Mouse (Mus musculus) hindbrain, embryonic 14.5 days (tissue): ENCODE data around the gene Slc7a15. TPM values are rescaled to one million over a fixed set of nuclear protein-coding genes. Genes with fewer than 3 reads are reported as not detected.
"Not testable (repeated sequence)": the region's sequence is repeated elsewhere in the genome, so short reads cannot be mapped to it uniquely, and the experiment has no call there.

Experiments used
- ATAC-seq: fragments of 200-750 bp; cut with Nextera tagmentation; 2 replicates; pipeline ENCODE4 v1.8.0; 2017; ENCODE audit warnings: moderate number of reproducible peaks, mild to moderate bottlenecking, moderate TSS enrichment, moderate library complexity; ENCODE audit not compliant: low FRiP score
- DNase-seq: peaks from one replicate; pipeline ENCODE4 v3.0.0-alpha.2; 2015; ENCODE audit warnings: low spot score
- H3K27ac ChIP-seq: fragments of 300-500 bp; sonication (generic); 2 replicates; pipeline ENCODE4 v1.5.1; 2014; ENCODE audit warnings: mild to moderate bottlenecking, moderate library complexity
- H3K27me3 ChIP-seq: fragments of 300-500 bp; sonication (generic); 2 replicates; pipeline ENCODE4 v1.6.1; 2014; ENCODE audit warnings: mild to moderate bottlenecking, low read length, mixed read lengths; ENCODE audit not compliant: control insufficient read depth, insufficient read depth
- H3K36me3 ChIP-seq: fragments of 300-500 bp; sonication (generic); replicated peaks from 2 replicates; pipeline ENCODE4 v1.6.1; 2014; ENCODE audit not compliant: control insufficient read depth, insufficient read depth
- H3K4me1 ChIP-seq: fragments of 300-500 bp; sonication (generic); replicated peaks from 2 replicates; pipeline ENCODE4 v1.6.1; 2014; ENCODE audit warnings: antibody characterized with exemption, low read length, mixed read lengths; ENCODE audit not compliant: control insufficient read depth, insufficient read depth
- H3K4me2 ChIP-seq: fragments of 300-500 bp; sonication (generic); replicated peaks from 2 replicates; pipeline ENCODE4 v1.6.1; 2014; ENCODE audit warnings: mild to moderate bottlenecking, moderate library complexity
- H3K4me3 ChIP-seq: fragments of 300-500 bp; sonication (generic); replicated peaks from 2 replicates; pipeline ENCODE4 v1.5.1; 2014; ENCODE audit warnings: mild to moderate bottlenecking, low read length
- H3K9ac ChIP-seq: fragments of 300-500 bp; sonication (generic); 2 replicates; pipeline ENCODE4 v1.6.1; 2014
- H3K9me3 ChIP-seq: fragments of 300-500 bp; sonication (generic); 2 replicates; pipeline ENCODE4 v1.6.1; 2016; ENCODE audit warnings: low read length; ENCODE audit not compliant: control insufficient read depth
- WGBS: fragments of 180-500 bp; shearing (Covaris S2); extraction: QIAGEN DNeasy Blood & Tissue Kit; methylation state at CpG from one replicate; pipeline ENCODE4 v1.1.7; 2014; 5-methylcytosine and 5-hydroxymethylcytosine counted together
- polyA plus RNA-seq: library from polyadenylated mRNA; unstranded; fragments of >200 nt; fragmentation: Nextera tagmentation; extraction: Ambion mirVana; gene quantifications from 2 replicates; pipeline ENCODE4 v1.2.1, GENCODE M21; 2014

Gene Slc7a15
- polyA plus RNA-seq, 1 experiment from 2014 or later = not detected

- Histone ChIP-seq H3K27me3 (no peaks in the 10 kb centered on the region), H3K9ac (no peak overlapping the region), H3K4me2 (no peak overlapping the region), H3K4me1 (no peaks in the 10 kb centered on the region), H3K36me3 (no peaks in the 10 kb centered on the region), H3K27ac (no peak overlapping the region), H3K4me3 (no peak overlapping the region), H3K9me3 (no peaks in the 10 kb centered on the region)
- no peak for ATAC-seq
- peak; percentile 50 for DNase-seq
- WGBS = 85% methylated on average over 2 of the region's 2 CpGs
Measured at GRCm38 (mm10) chr12:8632737-8633365, 34.0 kb upstream of the Slc7a15 start.

- Histone ChIP-seq H3K36me3 (no peaks in the 10 kb centered on the region), H3K27me3 (no peaks in the 10 kb centered on the region), H3K4me1 (no peaks in the 10 kb centered on the region), H3K9ac (no peak overlapping the region), H3K9me3 (no peaks in the 10 kb centered on the region), H3K4me2 (no peak overlapping the region), H3K27ac (no peak overlapping the region), H3K4me3 (no peak overlapping the region)
- 93% methylated on average over 1 of the region's 1 CpGs for WGBS
- no peak for ATAC-seq
- no peak for DNase-seq
Measured at GRCm38 (mm10) chr12:8631691-8632090, 32.8 kb upstream of the Slc7a15 start.

GRCm38 (mm10) chr12:8629537-8629936, 30.7 kb upstream of the Slc7a15 start:
- DNase-seq = no peak
- Histone ChIP-seq H3K27ac (no peak overlapping the region), H3K4me1 (no peaks in the 10 kb centered on the region)

GRCm38 (mm10) chr12:8620678-8621018, 21.8 kb upstream of the Slc7a15 start:
- Histone ChIP-seq H3K4me1 (no peaks in the 10 kb centered on the region), H3K4me2 (no peak overlapping the region), H3K9me3 (no peaks in the 10 kb centered on the region), H3K27ac (no peak overlapping the region), H3K9ac (no peak overlapping the region), H3K36me3 (no peaks in the 10 kb centered on the region), H3K4me3 (no peak overlapping the region), H3K27me3 (no peaks in the 10 kb centered on the region)
- ATAC-seq (no peak), DNase-seq (no peak)
- 67% methylated on average over 5 of the region's 5 CpGs for WGBS

More at GRCm38 (mm10) chr12:8629537-8629936, 30.7 kb upstream of the Slc7a15 start:
- WGBS = 100% methylated on average over 6 of the region's 6 CpGs
- no peak overlapping the region for H3K4me3 ChIP-seq
- no peak overlapping the region for H3K4me2 ChIP-seq
- no peak for ATAC-seq
- no peaks in the 10 kb centered on the region for H3K27me3 ChIP-seq
- no peaks in the 10 kb centered on the region for H3K9me3 ChIP-seq
- no peaks in the 10 kb centered on the region for H3K36me3 ChIP-seq
- H3K9ac ChIP-seq = no peak overlapping the region

- H3K4me1 ChIP-seq = no peaks in the 10 kb centered on the region
- no peaks in the 10 kb centered on the region for H3K27me3 ChIP-seq
- H3K4me3 ChIP-seq = no peak overlapping the region
- peak; percentile 53; the same call in 1 of the 2 replicates for ATAC-seq
- H3K27ac ChIP-seq = no peak overlapping the region
- no peak overlapping the region for H3K9ac ChIP-seq
- H3K36me3 ChIP-seq = no peaks in the 10 kb centered on the region
- DNase-seq = no peak
- H3K4me2 ChIP-seq = no peak overlapping the region
- WGBS = 71% methylated on average over 9 of the region's 9 CpGs
- H3K9me3 ChIP-seq = no peaks in the 10 kb centered on the region
Measured at GRCm38 (mm10) chr12:8619827-8620677, 21.2 kb upstream of the Slc7a15 start.

GRCm38 (mm10) chr12:8618271-8618670, 19.4 kb upstream of the Slc7a15 start:
- ATAC-seq (no peak), DNase-seq (no peak)
- Histone ChIP-seq H3K27ac (no peak overlapping the region), H3K36me3 (no peaks in the 10 kb centered on the region), H3K9ac (no peak overlapping the region), H3K4me2 (no peak overlapping the region), H3K4me1 (no peaks in the 10 kb centered on the region), H3K9me3 (no peaks in the 10 kb centered on the region), H3K4me3 (no peak overlapping the region), H3K27me3 (no peaks in the 10 kb centered on the region)
- WGBS = 91% methylated on average over 3 of the region's 3 CpGs

GRCm38 (mm10) chr12:8609070-8609469, 10.2 kb upstream of the Slc7a15 start:
- Histone ChIP-seq H3K9ac (no peak overlapping the region), H3K27me3 (no peaks in the 10 kb centered on the region), H3K4me1 (no peaks in the 10 kb centered on the region), H3K36me3 (no peaks in the 10 kb centered on the region), H3K9me3 (no peaks in the 10 kb centered on the region), H3K4me3 (no peak overlapping the region), H3K27ac (no peak overlapping the region), H3K4me2 (no peak overlapping the region)
- WGBS = 99% methylated on average over 3 of the region's 3 CpGs
- no peak for ATAC-seq
- DNase-seq = no peak

- DNase-seq (no peak), ATAC-seq (no peak)
- H3K9ac ChIP-seq = no peak overlapping the region
- H3K4me2 ChIP-seq = no peak overlapping the region
- H3K4me3 ChIP-seq = no peak overlapping the region
- 0 out of 2 replicates have a peak, but pooled peaks cover 7% of the 10 kb centered on the region for H3K9me3 ChIP-seq
- 92% methylated on average over 7 of the region's 7 CpGs for WGBS
- no peaks in the 10 kb centered on the region for H3K27me3 ChIP-seq
- H3K4me1 ChIP-seq = no peaks in the 10 kb centered on the region
- no peaks in the 10 kb centered on the region for H3K36me3 ChIP-seq
- H3K27ac ChIP-seq = no peak overlapping the region
Measured at GRCm38 (mm10) chr12:8595611-8596010, 3.3 kb downstream of the Slc7a15 start.

GRCm38 (mm10) chr12:8591326-8591725, 7.5 kb downstream of the Slc7a15 start:
- 100% methylated on average over 2 of the region's 2 CpGs for WGBS
- not testable (repeated sequence) for DNase-seq, H3K27me3 ChIP-seq, H3K4me2 ChIP-seq, H3K4me3 ChIP-seq, H3K9ac ChIP-seq, ATAC-seq, H3K4me1 ChIP-seq, H3K9me3 ChIP-seq, H3K27ac ChIP-seq, H3K36me3 ChIP-seq
